Mouse (Mus musculus) forebrain, embryonic 12.5 days (tissue): ENCODE results near the gene Cacnb4. TPM values are rescaled to one million over a fixed set of nuclear protein-coding genes. Genes with fewer than 3 reads are reported as not detected.

Experiments used
- ATAC-seq: fragments of 200-750 bp; cut with Nextera tagmentation; 2 replicates; pipeline ENCODE4 v1.8.0; 2017; ENCODE audit warnings: moderate TSS enrichment; ENCODE audit not compliant: low FRiP score
- H3K27ac ChIP-seq: fragments of 300-500 bp; sonication (generic); 2 replicates; pipeline ENCODE4 v1.5.1; 2016; ENCODE audit warnings: mild to moderate bottlenecking
- H3K27me3 ChIP-seq: fragments of 300-500 bp; sonication (generic); 2 replicates; pipeline ENCODE4 v1.6.1; 2016; ENCODE audit warnings: mild to moderate bottlenecking
- H3K36me3 ChIP-seq: fragments of 300-500 bp; sonication (generic); replicated peaks from 2 replicates; pipeline ENCODE4 v1.6.1; 2016; ENCODE audit warnings: mild to moderate bottlenecking
- H3K4me1 ChIP-seq: fragments of 300-500 bp; sonication (generic); 2 replicates; pipeline ENCODE4 v1.6.1; 2016
- H3K4me2 ChIP-seq: fragments of 300-500 bp; sonication (generic); 2 replicates; pipeline ENCODE4 v1.6.1; 2016; ENCODE audit warnings: mild to moderate bottlenecking, moderate library complexity
- H3K4me3 ChIP-seq: fragments of 300-500 bp; sonication (generic); replicated peaks from 2 replicates; pipeline ENCODE4 v1.5.1; 2016; ENCODE audit warnings: mild to moderate bottlenecking
- H3K9ac ChIP-seq: fragments of 300-500 bp; sonication (generic); 2 replicates; pipeline ENCODE4 v1.6.1; 2016; ENCODE audit warnings: mild to moderate bottlenecking
- H3K9me3 ChIP-seq: fragments of 300-500 bp; sonication (generic); 2 replicates; pipeline ENCODE4 v1.6.1; 2016
- WGBS: fragments of 180-500 bp; shearing (Covaris S2); methylation state at CpG from one replicate; pipeline ENCODE4 v1.1.7; 2016; 5-methylcytosine and 5-hydroxymethylcytosine counted together
- polyA plus RNA-seq: library from polyadenylated mRNA; unstranded; fragments of >200 nt; fragmentation: Nextera tagmentation; extraction: Ambion mirVana; gene quantifications from 2 replicates; pipeline ENCODE4 v1.2.1, GENCODE M21; 2016

The Cacnb4 gene
- polyA plus RNA-seq, 1 experiment from 2014 or later: 4.1 TPM

DNA sequence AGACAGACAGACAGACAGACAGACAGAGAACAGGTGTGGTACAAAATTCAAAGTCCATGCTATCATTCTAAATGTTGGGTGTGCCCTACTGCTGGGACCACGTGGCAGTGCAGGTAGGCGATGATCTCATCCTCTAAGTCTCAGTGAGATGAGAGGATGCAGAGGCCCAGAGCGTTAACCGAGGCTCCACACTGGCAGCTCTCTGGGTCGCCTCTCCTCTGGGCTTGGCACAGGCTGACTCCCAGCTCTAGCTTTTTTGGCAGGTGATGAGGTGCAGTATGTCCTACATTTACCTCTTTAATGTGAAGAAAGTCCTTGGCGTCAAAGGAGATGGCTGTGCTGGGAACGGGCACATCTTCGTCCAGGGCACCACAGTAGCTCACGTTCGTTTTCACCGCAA lies 202.1 kb downstream of the Cacnb4 start:
- no peak overlapping the region for H3K27ac ChIP-seq
- no peak overlapping the region for H3K4me2 ChIP-seq
- WGBS: 92% methylated on average over 11 of the region's 11 CpGs
- no peaks in the 10 kb centered on the region for H3K36me3 ChIP-seq
- peaks cover 6% of the 10 kb centered on the region; the same call in 1 of the 2 replicates for H3K27me3 ChIP-seq
- H3K4me1 ChIP-seq: no peaks in the 10 kb centered on the region
- H3K9ac ChIP-seq: no peak overlapping the region
- no peaks in the 10 kb centered on the region for H3K9me3 ChIP-seq
- no peak for ATAC-seq
- no peak overlapping the region for H3K4me3 ChIP-seq

DNA sequence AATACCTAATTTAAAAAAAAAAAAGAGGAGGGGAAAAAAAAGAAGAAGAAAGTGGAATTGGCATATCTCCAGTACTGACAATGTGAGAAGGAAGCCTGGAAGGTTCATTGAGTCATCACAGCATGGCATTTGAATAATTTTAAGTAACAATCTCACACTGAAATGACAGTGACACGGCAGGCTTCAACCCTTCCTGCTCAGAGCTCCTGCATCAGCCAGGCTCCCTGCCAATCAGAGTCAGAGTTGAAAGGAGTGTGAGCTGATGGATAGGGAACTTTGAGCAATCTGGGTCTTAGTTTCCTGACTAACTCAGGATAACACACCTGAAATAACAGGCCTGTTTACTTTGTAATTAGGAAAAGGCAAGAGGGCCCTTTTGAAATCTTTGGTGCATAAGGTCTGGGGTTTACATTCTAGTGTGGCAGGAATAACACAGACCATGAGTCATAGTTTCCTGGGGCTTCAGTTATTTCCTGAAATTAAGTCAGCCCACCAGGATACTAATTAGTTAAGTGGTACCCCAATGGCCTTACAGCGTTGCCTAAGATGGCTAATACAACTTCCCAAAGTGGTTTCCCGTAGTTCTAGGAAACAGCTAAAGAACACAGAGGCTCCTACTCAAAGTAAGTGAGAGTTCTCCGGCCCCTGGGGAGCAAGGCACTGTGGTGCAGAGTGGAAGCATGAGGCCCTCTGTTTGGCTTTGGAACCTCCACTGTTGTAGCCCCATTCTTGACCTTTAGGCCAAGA lies 204.9 kb downstream of the Cacnb4 start:
- Histone ChIP-seq H3K4me3 (no peak overlapping the region), H3K27ac (no peak overlapping the region), H3K4me2 (no peak overlapping the region), H3K9me3 (no peaks in the 10 kb centered on the region), H3K36me3 (no peaks in the 10 kb centered on the region), H3K27me3 (peaks cover 6% of the 10 kb centered on the region; the same call in 1 of the 2 replicates), H3K4me1 (no peaks in the 10 kb centered on the region), H3K9ac (no peak overlapping the region)
- no peak for ATAC-seq
- 49% methylated on average over 4 of the region's 4 CpGs for WGBS

DNA sequence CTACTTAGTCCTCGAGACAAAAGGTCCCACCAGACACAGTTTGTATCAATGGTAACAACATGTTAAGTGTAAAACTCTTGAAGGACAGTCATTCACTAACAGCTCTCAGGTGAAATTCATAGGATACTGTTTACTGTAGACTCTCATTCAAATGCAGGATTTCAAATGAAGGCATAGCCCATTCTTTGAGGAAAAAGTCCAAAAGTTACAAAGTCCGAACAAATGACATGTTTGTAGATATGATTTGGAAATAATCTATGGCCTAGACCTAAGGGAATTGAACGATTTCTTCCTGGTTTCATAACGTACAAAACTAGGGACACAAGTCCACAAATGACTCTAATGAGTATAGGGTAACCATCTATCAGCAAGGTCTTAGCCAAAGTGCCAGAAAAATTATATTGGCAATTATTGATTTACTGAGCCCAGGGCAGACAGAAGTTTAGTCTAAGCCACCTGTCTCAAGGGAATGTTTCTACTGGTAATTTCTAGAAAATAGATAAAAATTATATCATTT lies 206.5 kb downstream of the Cacnb4 start:
- H3K4me2 ChIP-seq: no peak overlapping the region
- H3K4me3 ChIP-seq: no peak overlapping the region
- no peaks in the 10 kb centered on the region for H3K4me1 ChIP-seq
- H3K27me3 ChIP-seq: peaks cover 6% of the 10 kb centered on the region; the same call in 1 of the 2 replicates
- WGBS: 87% methylated on average over 4 of the region's 4 CpGs
- H3K27ac ChIP-seq: no peak overlapping the region
- no peaks in the 10 kb centered on the region for H3K36me3 ChIP-seq
- H3K9ac ChIP-seq: no peak overlapping the region
- ATAC-seq: no peak
- H3K9me3 ChIP-seq: no peaks in the 10 kb centered on the region

- no peaks in the 10 kb centered on the region for H3K27me3 ChIP-seq
- 88% methylated on average over 6 of the region's 6 CpGs for WGBS
Measured at GRCm38 (mm10) chr2:52467629-52468028, 209.0 kb downstream of the Cacnb4 start.

GRCm38 (mm10) chr2:52461206-52461967 lies 215.2 kb downstream of the Cacnb4 start:
- H3K4me3 ChIP-seq: no peak overlapping the region
- no peaks in the 10 kb centered on the region for H3K27me3 ChIP-seq
- H3K4me1 ChIP-seq: no peaks in the 10 kb centered on the region
- no peak overlapping the region for H3K27ac ChIP-seq
- H3K36me3 ChIP-seq: no peaks in the 10 kb centered on the region
- H3K4me2 ChIP-seq: no peak overlapping the region
- 91% methylated on average over 12 of the region's 12 CpGs for WGBS
- ATAC-seq: no peak
- no peaks in the 10 kb centered on the region for H3K9me3 ChIP-seq
- H3K9ac ChIP-seq: no peak overlapping the region

More at GRCm38 (mm10) chr2:52467629-52468028, 209.0 kb downstream of the Cacnb4 start:
- no peak for ATAC-seq
- H3K9ac ChIP-seq: no peak overlapping the region
- H3K9me3 ChIP-seq: no peaks in the 10 kb centered on the region
- no peak overlapping the region for H3K4me2 ChIP-seq
- H3K27ac ChIP-seq: no peak overlapping the region
- no peaks in the 10 kb centered on the region for H3K36me3 ChIP-seq
- no peak overlapping the region for H3K4me3 ChIP-seq
- H3K4me1 ChIP-seq: no peaks in the 10 kb centered on the region

DNA sequence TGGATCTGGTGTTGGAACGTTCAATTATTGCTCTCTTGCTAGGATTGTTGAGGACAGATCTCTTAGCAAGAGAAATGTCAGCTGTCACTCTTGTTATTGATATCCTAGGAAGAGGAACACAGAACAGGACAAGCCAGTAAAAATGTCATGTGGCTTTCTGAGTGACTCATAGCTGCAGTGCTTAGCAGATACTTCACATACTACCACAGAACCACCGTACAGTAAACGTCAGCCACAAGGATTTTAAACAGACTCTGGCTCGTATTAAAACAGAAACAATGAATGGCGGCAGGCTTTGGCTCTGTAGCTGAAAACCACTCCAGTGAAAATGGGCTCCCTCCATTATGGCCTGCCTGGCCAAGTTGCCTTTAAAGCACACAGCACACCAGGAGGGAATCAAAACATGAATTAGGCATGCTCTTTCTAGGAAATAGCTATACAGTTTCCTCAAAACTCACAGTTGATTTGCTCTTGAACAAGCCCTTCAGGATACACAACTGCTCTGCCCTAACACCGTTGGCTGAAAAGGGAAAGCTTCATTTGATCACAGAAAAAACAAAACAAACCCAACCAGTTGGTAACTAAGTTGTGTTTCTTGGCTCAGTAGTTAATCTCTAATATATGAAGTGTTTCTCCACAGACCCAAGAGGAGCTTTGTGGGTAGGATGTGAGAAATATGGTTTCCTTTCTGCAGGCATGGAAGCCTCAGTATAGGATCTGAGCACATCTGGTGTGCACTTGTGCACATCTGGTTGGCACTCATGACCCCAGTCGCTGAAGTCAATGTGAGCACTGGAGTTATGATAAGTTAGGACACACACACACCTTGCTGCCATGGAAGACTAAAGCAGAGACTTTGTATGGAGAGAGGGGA lies 220.8 kb downstream of the Cacnb4 start:
- WGBS: 71% methylated on average over 7 of the region's 7 CpGs

DNA sequence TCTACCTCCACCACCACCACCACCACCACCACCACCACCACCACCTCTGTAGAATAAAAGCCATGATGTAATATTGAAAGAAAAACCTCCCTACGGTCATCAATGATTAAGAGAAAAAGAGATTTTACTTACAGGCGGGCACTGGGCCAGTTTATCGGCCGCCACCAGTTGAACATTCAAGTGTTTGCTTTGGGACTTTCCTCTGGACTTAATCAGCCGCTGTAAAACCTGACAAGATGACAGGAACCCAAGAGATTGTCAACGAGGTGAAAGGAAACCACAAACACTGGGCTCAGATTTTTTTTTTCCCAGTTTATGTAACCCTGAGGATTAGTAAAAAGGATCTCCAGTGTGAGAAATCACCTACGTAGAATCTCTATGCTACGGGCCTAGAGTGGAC lies 226.8 kb downstream of the Cacnb4 start:
- no peak overlapping the region for H3K4me3 ChIP-seq
- no peaks in the 10 kb centered on the region for H3K9me3 ChIP-seq
- 92% methylated on average over 8 of the region's 8 CpGs for WGBS
- H3K4me2 ChIP-seq: no peak overlapping the region
- H3K27ac ChIP-seq: no peak overlapping the region
- no peak overlapping the region for H3K9ac ChIP-seq
- H3K36me3 ChIP-seq: no peaks in the 10 kb centered on the region
- H3K4me1 ChIP-seq: no peaks in the 10 kb centered on the region
- no peaks in the 10 kb centered on the region for H3K27me3 ChIP-seq
- no peak for ATAC-seq

More for the DNA sequence above, 220.8 kb downstream of the Cacnb4 start:
- Histone ChIP-seq H3K27ac (no peak overlapping the region), H3K4me2 (no peak overlapping the region), H3K4me3 (no peak overlapping the region), H3K4me1 (no peaks in the 10 kb centered on the region), H3K9ac (no peak overlapping the region), H3K27me3 (no peaks in the 10 kb centered on the region), H3K36me3 (no peaks in the 10 kb centered on the region), H3K9me3 (no peaks in the 10 kb centered on the region)
- no peak for ATAC-seq

- no peak for ATAC-seq
- Histone ChIP-seq H3K4me3 (no peak overlapping the region), H3K27me3 (no peaks in the 10 kb centered on the region), H3K27ac (no peak overlapping the region), H3K9me3 (no peaks in the 10 kb centered on the region), H3K4me2 (no peak overlapping the region), H3K9ac (no peak overlapping the region), H3K4me1 (no peaks in the 10 kb centered on the region), H3K36me3 (no peaks in the 10 kb centered on the region)
- WGBS: 90% methylated on average over 1 of the region's 1 CpGs
Measured at GRCm38 (mm10) chr2:52448916-52449315, 227.7 kb downstream of the Cacnb4 start.

DNA sequence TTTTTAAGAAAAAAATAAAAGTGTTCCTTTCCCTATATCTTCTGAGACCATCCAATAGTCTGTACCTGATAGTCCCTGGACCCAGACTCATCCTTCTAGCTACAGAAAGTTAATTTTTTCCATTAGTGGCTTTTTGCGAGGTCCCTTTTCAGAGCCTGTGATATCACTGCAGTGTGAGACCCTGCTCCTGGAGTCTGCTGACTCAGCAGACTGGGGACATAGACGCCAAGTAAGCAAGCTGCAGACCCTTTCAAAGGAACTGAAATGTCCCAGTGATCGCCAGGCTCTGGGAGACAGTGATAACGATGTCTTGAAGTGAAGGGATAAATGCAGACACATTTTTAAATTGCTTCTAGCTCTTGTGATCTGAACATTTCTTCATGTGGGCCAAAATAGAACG lies 230.0 kb downstream of the Cacnb4 start:
- Histone ChIP-seq H3K9me3 (no peaks in the 10 kb centered on the region), H3K27me3 (no peaks in the 10 kb centered on the region), H3K9ac (no peak overlapping the region), H3K4me2 (no peak overlapping the region), H3K36me3 (no peaks in the 10 kb centered on the region), H3K4me1 (peaks cover 4% of the 10 kb centered on the region; the same call in 1 of the 2 replicates), H3K4me3 (no peak overlapping the region), H3K27ac (no peak overlapping the region)
- 73% methylated on average over 5 of the region's 5 CpGs for WGBS
- no peak for ATAC-seq

GRCm38 (mm10) chr2:52442125-52442524 lies 234.5 kb downstream of the Cacnb4 start:
- no peaks in the 10 kb centered on the region for H3K27me3 ChIP-seq
- H3K9ac ChIP-seq: no peak overlapping the region
- no peak for ATAC-seq
- peaks cover 4% of the 10 kb centered on the region; the same call in 1 of the 2 replicates for H3K4me1 ChIP-seq
- no peak overlapping the region for H3K4me3 ChIP-seq
- 39% methylated on average over 5 of the region's 5 CpGs for WGBS
- H3K27ac ChIP-seq: no peak overlapping the region
- H3K9me3 ChIP-seq: no peaks in the 10 kb centered on the region
- H3K4me2 ChIP-seq: no peak overlapping the region
- no peaks in the 10 kb centered on the region for H3K36me3 ChIP-seq

- no peak overlapping the region for H3K9ac ChIP-seq
- H3K4me1 ChIP-seq: peaks cover 4% of the 10 kb centered on the region; the same call in 1 of the 2 replicates
- WGBS: 85% methylated on average over 4 of the region's 4 CpGs
- H3K27me3 ChIP-seq: no peaks in the 10 kb centered on the region
- H3K4me3 ChIP-seq: no peak overlapping the region
- H3K27ac ChIP-seq: no peak overlapping the region
- H3K9me3 ChIP-seq: no peaks in the 10 kb centered on the region
- H3K36me3 ChIP-seq: no peaks in the 10 kb centered on the region
- H3K4me2 ChIP-seq: no peak overlapping the region
- ATAC-seq: no peak
Measured at GRCm38 (mm10) chr2:52440420-52441015, 236.1 kb downstream of the Cacnb4 start.
